Mouse (Mus musculus): ENCODE measurements around the gene Faap20. TPM values are rescaled to one million over a fixed set of nuclear protein-coding genes. Genes with fewer than 3 reads are reported as not detected.
"Not testable (repeated sequence)": the region's sequence is repeated elsewhere in the genome, so short reads cannot be mapped to it uniquely, and the experiment has no call there.

Faap20 gene
- total RNA-seq, 4 experiments from 2014 or later, result 24.1 to 35.0 (median 31.4) TPM

DNA sequence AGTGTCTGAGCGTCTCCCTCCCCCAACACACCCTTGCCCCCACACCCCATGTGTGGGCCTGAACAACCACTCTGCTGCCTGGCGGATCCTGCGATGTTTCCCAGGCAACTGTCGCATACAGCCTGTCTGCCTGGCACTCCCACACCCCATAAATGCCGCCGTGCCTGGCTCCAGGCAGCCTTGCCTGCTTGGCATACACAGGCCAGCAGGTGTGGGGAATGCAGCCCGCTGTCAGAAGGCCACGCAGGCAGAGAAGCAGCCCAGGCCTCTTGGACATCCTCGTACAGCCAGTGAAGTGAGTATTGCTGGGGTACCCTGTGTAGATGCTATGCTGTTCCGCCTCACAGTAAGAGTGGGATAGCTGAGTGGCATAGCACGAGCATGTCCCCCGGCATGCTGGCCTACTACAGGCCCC is 2.9 kb upstream of the Faap20 start:
- DNase-seq (ENCODE audit: low spot score in 2 of 2), result peak; percentile 77 to 83

DNA sequence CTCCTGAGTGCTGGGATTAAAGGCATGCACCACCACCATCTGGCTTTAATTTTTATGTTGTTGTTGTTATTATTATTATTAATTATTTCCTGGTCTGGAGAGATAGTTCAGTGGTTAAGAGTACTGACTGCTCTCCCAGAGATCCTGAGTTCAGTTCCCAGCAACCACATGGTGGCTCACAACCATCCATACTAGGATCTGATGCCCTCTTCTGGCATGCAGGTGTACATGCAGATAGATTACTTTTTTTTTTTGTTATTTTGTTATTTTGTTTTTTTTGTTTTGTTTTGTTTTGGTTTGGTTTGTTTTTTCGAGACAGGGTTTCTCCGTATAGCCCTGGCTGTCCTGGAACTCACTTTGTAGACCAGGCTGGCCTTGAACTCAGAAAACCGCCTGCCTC is 1.5 kb upstream of the Faap20 start:
- not testable (repeated sequence) for DNase-seq (ENCODE audit: low spot score in 2 of 2)

DNA sequence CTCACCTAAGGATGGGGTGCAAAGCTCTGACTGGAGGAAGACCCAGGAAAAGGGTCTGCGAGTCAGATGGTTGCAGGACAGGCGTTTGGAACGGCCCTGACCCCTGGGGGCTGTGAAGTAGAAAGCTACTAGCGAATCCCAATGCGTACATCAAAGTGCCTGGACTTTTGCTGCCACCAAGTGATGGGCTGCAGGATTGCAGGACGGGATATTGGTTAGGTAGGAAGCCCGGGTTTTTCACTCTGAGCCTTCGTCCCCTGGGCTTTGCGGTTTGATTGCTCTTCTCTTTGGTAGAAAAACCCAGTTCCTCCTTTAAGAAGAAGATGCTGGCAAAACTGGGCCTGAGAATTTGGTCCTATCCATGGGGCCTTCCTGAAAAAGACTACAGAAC is 350 bp upstream of the Faap20 start:
- DNase-seq (ENCODE audit: low spot score in 2 of 2), result peak; percentile 91 to 97

- DNase-seq (ENCODE audit: low spot score in 2 of 2), result no peak
Observed at GRCm38 (mm10) chr4:155250361-155251117, 937 bp downstream of the Faap20 start.

- DNase-seq (ENCODE audit: low spot score in 2 of 2), result peak in 1 of 2 experiments; percentile 58
Observed at GRCm38 (mm10) chr4:155251147-155251546, 1.5 kb downstream of the Faap20 start.

DNA sequence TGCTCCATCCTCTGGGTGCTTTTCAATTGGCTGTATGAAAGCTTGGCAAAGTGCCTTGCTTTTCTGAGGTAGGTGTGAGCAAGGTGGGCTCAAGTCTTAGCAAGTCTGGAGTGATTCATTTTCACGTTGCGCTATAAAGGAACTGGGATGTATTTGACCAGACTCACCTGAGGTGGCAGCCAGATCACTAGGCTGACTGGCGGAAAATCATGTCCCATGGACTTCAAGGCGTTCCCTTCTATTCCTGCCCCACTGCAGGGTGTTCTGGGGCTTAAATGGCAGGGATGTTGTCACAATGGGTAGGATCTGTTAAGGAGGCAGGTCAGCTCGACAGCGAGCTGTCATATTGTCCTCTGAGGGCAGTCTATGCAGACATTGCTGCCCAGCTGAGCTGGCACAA is 2.7 kb downstream of the Faap20 start:
- DNase-seq (ENCODE audit: low spot score in 2 of 2), result no peak

GRCm38 (mm10) chr4:155264521-155265321 is 15.1 kb downstream of the Faap20 start:
- DNase-seq (ENCODE audit: low spot score in 2 of 2), result no peak

DNA sequence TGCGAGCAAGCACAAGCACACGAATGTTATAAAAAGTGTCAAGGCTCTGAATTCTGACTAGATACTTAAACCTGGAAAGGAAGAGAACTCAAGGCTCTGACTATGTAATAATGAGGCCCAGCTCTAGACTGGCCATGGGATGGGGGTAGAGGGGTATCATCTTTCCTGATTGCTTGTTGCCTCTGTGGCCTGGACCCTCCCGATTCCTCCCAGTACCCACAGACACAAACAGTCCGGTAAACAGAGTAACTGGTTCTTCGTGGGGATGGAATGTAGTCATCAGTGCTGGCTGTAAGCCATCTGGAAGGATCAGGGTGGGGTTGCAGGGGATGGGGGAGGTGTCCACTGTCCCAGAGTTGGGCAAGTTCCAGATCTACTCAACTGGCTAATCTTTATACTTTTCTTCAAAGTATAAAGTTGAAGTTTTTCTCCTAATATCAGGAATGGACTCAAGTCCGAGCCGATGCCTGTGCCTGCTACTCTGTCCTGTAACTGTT is 17.5 kb downstream of the Faap20 start:
- no peak for DNase-seq (ENCODE audit: low spot score in 2 of 2)

DNA sequence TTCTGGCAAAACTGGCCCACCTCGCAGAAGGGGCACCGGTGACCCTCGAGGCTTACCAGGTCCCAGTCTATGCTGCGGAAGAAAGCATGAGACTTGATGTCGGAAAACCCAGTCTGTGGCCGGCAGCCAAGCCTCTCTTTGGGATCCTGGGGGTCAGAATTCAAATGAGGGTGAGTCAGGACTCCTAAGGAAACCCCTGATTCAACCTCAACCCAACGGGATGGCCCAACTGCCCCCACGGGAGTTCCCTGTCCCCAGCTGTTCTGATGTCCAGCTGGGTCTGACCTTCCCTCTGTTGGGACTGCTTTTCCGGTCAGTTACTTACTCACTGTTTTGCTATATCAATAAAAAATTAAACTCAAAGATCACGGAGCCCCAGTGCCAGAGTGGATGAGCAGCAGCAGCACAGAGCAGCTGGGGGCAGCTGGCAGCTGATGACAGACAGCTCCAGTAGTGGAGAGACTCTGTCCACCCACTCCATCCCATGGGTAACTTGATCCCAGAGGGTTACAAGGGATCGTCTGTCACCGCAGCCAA is 18.1 kb downstream of the Faap20 start:
- no peak for DNase-seq (ENCODE audit: low spot score in 2 of 2)

DNA sequence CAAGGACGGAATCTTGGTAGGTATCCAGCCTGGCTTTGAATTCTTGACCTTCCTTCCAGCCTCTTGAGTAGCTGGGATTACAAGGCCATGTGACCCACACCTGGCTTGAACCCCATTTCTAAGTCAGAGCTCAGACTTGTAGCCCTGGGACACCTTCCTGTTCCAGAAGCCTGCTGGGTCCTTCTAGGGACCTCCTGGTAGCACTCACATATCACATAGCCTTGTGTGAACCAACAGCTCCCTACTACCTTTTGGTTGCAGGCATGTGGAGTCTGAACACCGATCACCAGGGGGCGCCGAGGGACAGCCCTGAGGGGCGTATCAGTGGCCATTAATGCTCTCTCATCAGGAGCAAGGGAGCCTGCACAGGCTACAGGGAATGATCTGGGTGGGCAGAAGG is 18.8 kb downstream of the Faap20 start:
- peak; percentile 51 to 74 for DNase-seq (ENCODE audit: low spot score in 2 of 2)

GRCm38 (mm10) chr4:155274451-155274850 is 24.8 kb downstream of the Faap20 start:
- no peak for DNase-seq (ENCODE audit: low spot score in 2 of 2)

DNA sequence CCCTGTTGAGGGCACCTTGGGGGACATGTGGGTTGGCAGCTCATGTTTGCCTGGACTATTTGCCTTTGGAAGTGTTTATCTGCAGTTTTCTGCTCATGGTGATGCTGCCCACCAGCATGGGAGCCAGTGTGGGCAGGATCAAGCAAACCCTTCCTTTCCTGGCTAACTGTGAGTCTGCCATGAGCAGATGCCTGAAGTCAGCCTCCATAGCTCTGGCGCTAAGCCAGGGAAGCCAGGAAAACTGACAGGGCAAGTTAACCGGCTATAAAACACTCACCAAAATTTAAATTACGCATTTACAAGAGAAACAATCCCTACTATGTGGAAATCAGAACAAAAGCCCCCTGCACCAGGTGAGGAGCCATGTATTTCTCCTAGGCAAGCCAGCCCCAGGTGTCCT is 25.2 kb downstream of the Faap20 start:
- no peak for DNase-seq (ENCODE audit: low spot score in 2 of 2)

GRCm38 (mm10) chr4:155277963-155278362 is 28.4 kb downstream of the Faap20 start:
- DNase-seq (ENCODE audit: low spot score in 2 of 2), result no peak

DNA sequence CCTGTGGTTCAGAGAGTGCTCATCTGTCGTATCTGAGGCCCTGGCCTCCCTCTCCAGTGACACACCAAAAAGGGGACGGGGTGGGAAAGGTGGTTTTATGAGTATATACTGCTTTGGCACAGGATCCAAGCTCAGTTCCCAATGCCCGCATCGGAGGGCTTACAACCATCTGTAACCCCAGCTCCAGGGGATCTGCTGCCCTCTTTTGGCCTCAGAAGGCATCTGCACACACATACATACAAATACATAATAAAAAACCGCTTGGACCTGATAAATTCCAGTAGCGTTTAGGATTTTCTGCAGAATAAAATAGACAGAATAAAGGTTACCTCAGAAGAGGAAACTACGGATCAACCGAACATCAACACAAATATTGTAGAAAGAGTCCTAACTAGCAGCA is 29.5 kb downstream of the Faap20 start:
- DNase-seq (ENCODE audit: low spot score in 2 of 2), result no peak

GRCm38 (mm10) chr4:155279926-155280767 is 30.5 kb downstream of the Faap20 start:
- peak in 1 of 2 experiments; percentile 40 for DNase-seq (ENCODE audit: low spot score in 2 of 2)

DNA sequence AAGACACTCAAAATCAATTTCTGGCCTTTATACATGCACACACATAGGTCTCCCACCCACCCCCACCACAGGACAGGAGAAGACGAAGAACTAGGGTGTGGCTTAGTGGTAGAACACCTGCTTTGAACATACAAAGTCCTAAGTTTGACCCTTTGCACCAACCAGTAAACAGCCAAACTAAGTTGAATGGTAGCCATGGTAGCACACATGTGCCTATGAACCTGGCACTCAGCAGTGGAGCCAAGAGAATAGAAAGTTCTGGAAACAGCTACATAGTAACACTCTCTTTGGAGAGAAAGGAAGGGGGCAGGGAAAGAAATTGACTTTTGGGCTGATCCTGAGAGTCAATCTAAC is 31.1 kb downstream of the Faap20 start:
- DNase-seq (ENCODE audit: low spot score in 2 of 2), result no peak

DNA sequence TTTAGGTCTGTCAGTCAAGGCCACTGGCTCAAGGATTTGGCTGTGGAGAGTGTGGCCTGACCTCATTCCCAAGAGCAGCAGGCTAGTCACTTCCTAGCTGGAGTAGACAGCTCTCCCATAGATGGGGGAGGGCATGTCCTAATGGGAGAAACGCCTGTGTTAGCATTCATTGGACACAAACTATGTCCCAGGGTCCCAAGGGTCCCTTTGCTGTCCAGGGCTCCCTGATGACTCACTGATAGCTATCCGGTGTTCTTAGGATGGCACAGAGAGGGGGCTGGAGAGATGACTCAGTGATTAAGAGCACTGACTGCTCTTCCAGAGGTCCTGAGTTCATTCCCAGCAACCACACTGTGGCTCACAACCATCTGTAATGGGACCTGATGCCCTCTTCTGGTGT is 31.6 kb downstream of the Faap20 start:
- no peak for DNase-seq (ENCODE audit: low spot score in 2 of 2)

GRCm38 (mm10) chr4:155281652-155282051 is 32.0 kb downstream of the Faap20 start:
- peak; percentile 53 to 67 for DNase-seq (ENCODE audit: low spot score in 2 of 2)

DNA sequence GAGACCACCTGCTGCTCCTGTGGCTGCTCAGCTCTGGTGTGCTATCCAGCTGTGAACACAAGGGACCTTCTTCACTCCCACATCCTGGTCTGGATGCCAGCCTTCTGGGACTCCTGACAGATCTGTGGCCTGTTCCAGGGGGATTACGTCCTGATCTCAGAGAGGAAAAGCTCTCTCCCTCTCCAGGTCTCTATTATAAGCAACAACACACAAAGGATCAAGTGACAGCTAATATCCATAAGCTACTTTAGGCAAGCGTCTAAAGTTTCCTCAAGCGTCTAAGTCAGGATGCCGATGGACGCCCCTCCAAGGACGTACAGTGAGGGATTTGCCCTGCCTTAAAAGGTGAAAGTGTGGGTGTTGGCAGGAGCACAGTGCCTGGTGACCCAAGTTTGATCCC is 32.6 kb downstream of the Faap20 start:
- no peak for DNase-seq (ENCODE audit: low spot score in 2 of 2)

DNA sequence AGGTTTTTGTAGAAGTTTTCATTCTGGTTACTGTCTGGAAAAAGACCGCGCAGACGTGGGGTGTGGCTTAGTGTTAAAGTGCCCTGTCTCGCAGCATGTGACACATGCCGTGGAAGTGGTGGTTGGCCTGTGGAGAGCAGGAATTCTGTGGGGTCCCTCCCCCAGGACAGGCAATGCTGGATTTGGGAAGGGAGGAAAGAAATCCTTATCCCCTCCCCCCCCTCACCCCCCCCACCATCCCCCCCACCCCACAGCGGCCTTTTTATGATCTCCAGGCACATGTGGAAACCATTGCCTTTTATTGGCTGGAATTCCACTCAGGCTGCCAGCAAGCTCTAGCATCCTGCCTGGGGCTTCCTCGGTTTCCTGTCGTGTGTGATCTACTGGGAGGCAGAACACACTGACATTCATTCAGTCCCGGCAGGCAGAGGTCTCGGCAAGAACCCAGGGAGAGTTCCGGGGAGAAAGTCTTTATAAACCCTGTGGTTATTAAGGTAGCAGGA is 33.5 kb downstream of the Faap20 start:
- no peak for DNase-seq (ENCODE audit: low spot score in 2 of 2)

- DNase-seq (ENCODE audit: low spot score in 2 of 2), result no peak
Observed at GRCm38 (mm10) chr4:155283585-155283984, 34.0 kb downstream of the Faap20 start.

All from layer of hippocampus, adult 8-10 months (tissue).